Comparison of ENCODE assay signal across 23 mouse cellular contexts in genomic region chr17:28093837-28094236, GRCm38 (mm10). TPM values are rescaled to one million over a fixed set of nuclear protein-coding genes. Genes with fewer than 3 reads are reported as not detected.
DNase-seq lines count a peak whose midpoint lies in the region; ATAC-seq and TF ChIP-seq lines count a peak whose summit lies in the region.
"Had no signal": no experiment of that assay in that cellular context is flagged by ENCODE, and none has a peak within 500 bp of the region (broad histone marks: within the 10 kb centered on the region; RNA-seq: fewer than 3 reads in every experiment).

No protein-coding gene starts in this region.

- H3K9ac ChIP-seq in kidney, postnatal 0 days (ENCODE audit: low read depth, low read length), result no peak overlapping the region
- H3K9ac ChIP-seq: embryonic facial prominence, embryonic 12.5 days; hindbrain, embryonic 14.5 days; limb, embryonic 12.5 days; lung, embryonic 15.5 days had no signal

- no peak for DNase-seq in kidney, postnatal 0 days (ENCODE audit: low spot score)
- no peak for DNase-seq in kidney, adult 8-10 months
- no peak for DNase-seq in testis, postnatal 10 days (ENCODE audit: low spot score)
- DNase-seq in ZHBTc4 (ENCODE audit: low read depth, low spot score), result peak; percentile 64
- DNase-seq in embryo, embryonic 9.5 days (ENCODE audit: extremely low spot score), result no peak
- DNase-seq: cerebellum, adult 18-20 months; gastrocnemius, postnatal 14 days; heart, postnatal 10 days; kidney, adult 18-20 months; kidney, postnatal 25 days; layer of hippocampus, adult 9-11 months; midbrain, embryonic 14.5 days; retina, postnatal 1 day; right cerebral cortex, postnatal 4 days; thymus, postnatal 25 days had no signal

- H3K36me3 ChIP-seq in kidney, postnatal 0 days (ENCODE audit: insufficient read depth, low read length), result no peaks in the 10 kb centered on the region
- H3K36me3 ChIP-seq in testis, adult 2 months (ENCODE audit: control insufficient read depth, insufficient read depth, low read length), result no peaks in the 10 kb centered on the region
- H3K36me3 ChIP-seq: embryonic facial prominence, embryonic 12.5 days; limb, embryonic 12.5 days; lung, embryonic 15.5 days had no signal

- no peaks in the 10 kb centered on the region for H3K27me3 ChIP-seq in kidney, postnatal 0 days (ENCODE audit: insufficient read depth, low read length)
- H3K27me3 ChIP-seq in testis, adult 2 months (ENCODE audit: control insufficient read depth, insufficient read depth, low read length), result no peaks in the 10 kb centered on the region
- H3K27me3 ChIP-seq: CH12.LX; embryonic facial prominence, embryonic 12.5 days; lung, embryonic 15.5 days had no signal

- H3K4me1 ChIP-seq in kidney, postnatal 0 days (replicated peaks; ENCODE audit: insufficient read depth, low read length), result no peaks in the 10 kb centered on the region
- no peaks in the 10 kb centered on the region for H3K4me1 ChIP-seq in testis, adult 2 months (ENCODE audit: control insufficient read depth, insufficient read depth, low read length)

- no peak for ATAC-seq in kidney, postnatal 0 days (replicated peaks; ENCODE audit: low FRiP score, low read depth)
- no peak for ATAC-seq in erythroblast, adult 5-6 weeks (replicated peaks; ENCODE audit: low FRiP score, poor library complexity, severe bottlenecking)

- peaks cover 3% of the 10 kb centered on the region; the same call in 1 of the 2 replicates for H3K9me3 ChIP-seq in kidney, postnatal 0 days (replicated peaks; ENCODE audit: low read length)

- peak; percentile 42 for TF ChIP-seq CTCF in kidney, postnatal 0 days (IDR thresholded peaks at IDR 0.05; ENCODE audit: low read depth)
- peak; percentile 88 for TF ChIP-seq CTCF in testis, adult 2 months (IDR thresholded peaks at IDR 0.05; ENCODE audit: control insufficient read depth, insufficient read depth, insufficient replicate concordance, low read depth, low read length)

- H3K4me3 ChIP-seq in kidney, postnatal 0 days (replicated peaks; ENCODE audit: low read depth, low read length), result no peak overlapping the region
- no peak overlapping the region for H3K4me3 ChIP-seq in testis, adult 2 months (ENCODE audit: control insufficient read depth, low read depth, low read length)
- H3K4me3 ChIP-seq: embryonic facial prominence, embryonic 12.5 days; limb, embryonic 12.5 days; lung, embryonic 15.5 days had no signal

- H3K27ac ChIP-seq in kidney, postnatal 0 days, result no peak overlapping the region
- no peak overlapping the region for H3K27ac ChIP-seq in testis, adult 2 months (ENCODE audit: control insufficient read depth, insufficient read depth, low read depth, low read length)
- H3K27ac ChIP-seq: embryonic facial prominence, embryonic 12.5 days; hindbrain, embryonic 14.5 days; limb, embryonic 12.5 days; lung, embryonic 15.5 days had no signal

- no peak for TF ChIP-seq POLR2A in testis, adult 2 months (IDR thresholded peaks at IDR 0.05; ENCODE audit: control insufficient read depth, low read depth, low read length)

- WGBS in kidney, postnatal 0 days, result 85% methylated on average over 3 of the region's 3 CpGs

- no peak overlapping the region for H3K4me2 ChIP-seq in kidney, postnatal 0 days (ENCODE audit: low read length)
- H3K4me2 ChIP-seq: embryonic facial prominence, embryonic 12.5 days; hindbrain, embryonic 14.5 days; limb, embryonic 12.5 days; lung, embryonic 15.5 days had no signal

RNA-seq across cellular contexts. Expression of gene Tcp11, which starts 13.4 kb away (rescaled TPM):
- 5.8 TPM in 2 replicates for polyA plus RNA-seq in kidney, postnatal 0 days (2015; fragmentation: Nextera tagmentation; extraction: Ambion mirVana)
- 4,001 and 4,433 TPM in 2 replicates for polyA plus RNA-seq in testis, adult 2 months (2012; rRNA removed)
- not detected in 2 replicates for total RNA-seq in erythroblast, adult 5-6 weeks (2015; ENCODE audit: low replicate concordance)
- total RNA-seq in erythroblast, adult 5-6 weeks (2017; ENCODE audit: low replicate concordance), result not detected in 2 replicates
- total RNA-seq: adrenal gland, adult 18-20 months; CH12.LX; gastrocnemius, postnatal 14 days had no signal

RNA-seq across cellular contexts. Expression of gene Scube3, which starts 48.1 kb away (rescaled TPM):
- 14.2 and 14.7 TPM in 2 replicates for polyA plus RNA-seq in kidney, postnatal 0 days (2015; fragmentation: Nextera tagmentation; extraction: Ambion mirVana)
- 3.2 and 3.4 TPM in 2 replicates for polyA plus RNA-seq in testis, adult 2 months (2012; rRNA removed)
- not detected in 2 replicates for total RNA-seq in erythroblast, adult 5-6 weeks (2015; ENCODE audit: low replicate concordance)
- total RNA-seq in erythroblast, adult 5-6 weeks (2017; ENCODE audit: low replicate concordance), result not detected in 2 replicates

Comparison
In these comparisons a context has a peak if more than half of its experiments do, and no peak if none do; other contexts are left out.
1. RNA of gene Tcp11, which starts 13.4 kb away (polyA plus RNA-seq): 4,001 to 4,433 TPM in testis, adult 2 months; 5.8 TPM in kidney, postnatal 0 days; every median in the first group is over 100 times any median in the second.